Mouse (Mus musculus): ENCODE data around the gene U2af1.

DNA sequence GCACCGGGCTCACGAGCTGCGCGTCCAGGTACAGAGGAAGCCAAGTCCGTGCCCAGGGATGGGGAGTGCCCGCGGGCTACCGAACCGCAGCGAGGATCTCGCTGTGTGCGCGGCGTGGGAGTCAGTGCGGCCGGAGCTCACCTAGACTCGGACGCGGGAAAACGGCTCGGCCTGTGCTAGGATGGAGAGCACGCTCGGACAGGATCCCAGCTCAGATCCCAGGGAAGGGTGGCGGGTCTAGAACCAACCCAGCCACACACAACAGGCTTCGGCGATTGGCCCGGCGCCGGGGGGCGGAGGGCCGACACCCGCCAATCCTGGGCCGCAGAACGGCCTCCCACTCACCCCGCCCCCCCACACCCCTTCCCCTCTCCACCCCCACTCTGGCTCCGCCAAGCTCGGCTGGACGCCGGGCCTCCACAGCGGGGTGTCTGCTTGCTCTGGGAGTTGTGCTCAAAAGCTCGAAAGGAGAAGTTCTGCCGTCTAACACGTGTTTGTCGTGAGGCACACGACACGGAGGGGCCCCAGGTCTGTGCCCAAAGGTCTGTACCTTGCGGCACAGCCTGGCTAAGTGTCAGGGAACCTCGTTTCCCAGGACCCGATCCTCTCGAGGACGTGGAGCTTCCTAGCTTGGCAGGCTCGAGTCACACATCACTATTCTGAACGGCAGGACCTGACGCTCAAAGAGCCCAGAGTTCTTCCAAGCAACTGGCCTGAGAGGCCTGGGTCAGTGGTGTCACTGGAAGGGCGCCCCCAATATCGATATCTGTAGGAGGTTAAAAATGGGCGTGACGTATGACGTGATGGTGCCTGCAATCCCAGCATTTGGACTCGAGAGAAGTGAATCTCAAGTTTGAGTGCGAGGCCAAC, 21.5 kb downstream of the U2af1 start, which contains the start of gene Cbs:
- TF ChIP-seq POLR2A (IDR thresholded peaks at IDR 0.05; ENCODE audit: low read depth, low read length) (peak; percentile 79), CTCF (IDR thresholded peaks at IDR 0.05; ENCODE audit: borderline replicate concordance, insufficient read depth, low read length) (no peak)
